Mouse (Mus musculus) lung, embryonic 14.5 days (tissue): ENCODE measurements around the gene Olfm2. TPM values are rescaled to one million over a fixed set of nuclear protein-coding genes. Genes with fewer than 3 reads are reported as not detected.

Experiments used
- ATAC-seq: fragments of 200-750 bp; cut with Nextera tagmentation; 2 replicates; pipeline ENCODE4 v1.8.0; 2017; ENCODE audit warnings: mild to moderate bottlenecking, moderate TSS enrichment, moderate library complexity; ENCODE audit not compliant: insufficient read depth
- DNase-seq: peaks from one replicate; pipeline ENCODE4 v3.0.0-alpha.2; 2015
- H3K27ac ChIP-seq: fragments of 300-500 bp; sonication (generic); 2 replicates; pipeline ENCODE4 v1.5.1; 2014; ENCODE audit warnings: low read depth, mild to moderate bottlenecking, moderate library complexity
- H3K27me3 ChIP-seq: fragments of 300-500 bp; sonication (generic); 2 replicates; pipeline ENCODE4 v1.6.1; 2014; ENCODE audit warnings: low read length, control low read depth; ENCODE audit not compliant: insufficient read depth
- H3K36me3 ChIP-seq: fragments of 300-500 bp; sonication (generic); 2 replicates; pipeline ENCODE4 v1.6.1; 2014; ENCODE audit warnings: control low read depth; ENCODE audit not compliant: insufficient read depth
- H3K4me1 ChIP-seq: fragments of 300-500 bp; sonication (generic); 2 replicates; pipeline ENCODE4 v1.6.1; 2014; ENCODE audit warnings: antibody characterized with exemption, control low read depth; ENCODE audit not compliant: insufficient read depth
- H3K4me2 ChIP-seq: fragments of 300-500 bp; sonication (generic); 2 replicates; pipeline ENCODE4 v1.6.1; 2014; ENCODE audit warnings: mild to moderate bottlenecking
- H3K4me3 ChIP-seq: fragments of 300-500 bp; sonication (generic); 2 replicates; pipeline ENCODE4 v1.5.1; 2014; ENCODE audit warnings: low read depth, low read length
- H3K9ac ChIP-seq: fragments of 300-500 bp; sonication (generic); 2 replicates; pipeline ENCODE4 v1.6.1; 2014
- H3K9me3 ChIP-seq: fragments of 300-500 bp; sonication (generic); 2 replicates; pipeline ENCODE4 v1.6.1; 2016; ENCODE audit warnings: low read depth, low read length, control low read depth
- CTCF ChIP-seq: IDR thresholded peaks from 2 replicates; pipeline ENCODE4 v1.5.1; 2016; ENCODE audit warnings: antibody characterized with exemption, low read depth
- WGBS: fragments of 180-500 bp; shearing (Covaris S2); extraction: QIAGEN DNeasy Blood & Tissue Kit; methylation state at CpG from one replicate; pipeline ENCODE4 v1.1.7; 2014; 5-methylcytosine and 5-hydroxymethylcytosine counted together
- polyA plus RNA-seq: library from polyadenylated mRNA; unstranded; fragments of >200 nt; fragmentation: Nextera tagmentation; extraction: Ambion mirVana; gene quantifications from 2 replicates; pipeline ENCODE4 v1.2.1, GENCODE M21; 2014

Gene Olfm2
- polyA plus RNA-seq, 1 experiment from 2014 or later = 1.7 TPM

GRCm38 (mm10) chr9:20713478-20713987 is 32.6 kb downstream of the Olfm2 start:
- no peaks in the 10 kb centered on the region for H3K36me3 ChIP-seq
- DNase-seq = no peak
- H3K27me3 ChIP-seq = no peaks in the 10 kb centered on the region
- WGBS = 29% methylated on average over 11 of the region's 11 CpGs
- H3K27ac ChIP-seq = no peak overlapping the region
- H3K4me3 ChIP-seq = no peak overlapping the region
- no peaks in the 10 kb centered on the region for H3K4me1 ChIP-seq
- H3K9ac ChIP-seq = no peak overlapping the region
- no peak for TF ChIP-seq CTCF
- no peak overlapping the region for H3K4me2 ChIP-seq
- H3K9me3 ChIP-seq = no peaks in the 10 kb centered on the region
- no peak for ATAC-seq

GRCm38 (mm10) chr9:20712934-20713477 is 33.1 kb downstream of the Olfm2 start:
- ATAC-seq (no peak), DNase-seq (no peak)
- no peak overlapping the region for H3K27ac ChIP-seq
- no peaks in the 10 kb centered on the region for H3K27me3 ChIP-seq
- H3K4me2 ChIP-seq = no peak overlapping the region
- H3K36me3 ChIP-seq = no peaks in the 10 kb centered on the region
- H3K9me3 ChIP-seq = no peaks in the 10 kb centered on the region
- H3K9ac ChIP-seq = no peak overlapping the region
- TF ChIP-seq CTCF = no peak
- WGBS = 68% methylated on average over 5 of the region's 5 CpGs
- no peaks in the 10 kb centered on the region for H3K4me1 ChIP-seq
- no peak overlapping the region for H3K4me3 ChIP-seq

DNA sequence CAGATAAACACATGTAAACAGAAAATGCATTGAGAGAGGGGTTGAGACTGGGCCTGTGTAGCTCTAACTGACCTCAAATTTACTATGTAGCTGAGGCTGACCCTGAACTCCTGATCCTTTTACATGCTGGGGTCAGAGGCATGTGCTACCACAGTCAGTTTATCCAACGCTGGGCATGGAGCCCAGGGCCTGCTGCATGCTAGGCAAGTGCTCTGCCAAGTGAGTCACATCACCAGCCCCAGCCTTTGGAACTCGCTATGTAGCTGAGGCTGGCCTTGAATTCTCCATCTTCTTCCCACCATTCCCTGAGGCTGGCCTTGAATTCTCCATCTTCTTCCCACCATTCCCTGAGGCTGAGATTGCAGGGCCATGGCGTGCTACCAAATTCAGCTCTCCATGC is 35.7 kb downstream of the Olfm2 start:
- H3K4me3 ChIP-seq = no peak overlapping the region
- no peaks in the 10 kb centered on the region for H3K4me1 ChIP-seq
- ATAC-seq (no peak), DNase-seq (no peak)
- WGBS = 64% methylated on average over 3 of the region's 3 CpGs
- TF ChIP-seq CTCF = no peak
- no peak overlapping the region for H3K27ac ChIP-seq
- H3K36me3 ChIP-seq = no peaks in the 10 kb centered on the region
- H3K4me2 ChIP-seq = no peak overlapping the region
- no peaks in the 10 kb centered on the region for H3K9me3 ChIP-seq
- H3K27me3 ChIP-seq = no peaks in the 10 kb centered on the region
- H3K9ac ChIP-seq = no peak overlapping the region

- H3K36me3 ChIP-seq = no peaks in the 10 kb centered on the region
- TF ChIP-seq CTCF = no peak
- ATAC-seq = no peak
- H3K4me3 ChIP-seq = no peak overlapping the region
- H3K4me1 ChIP-seq = no peaks in the 10 kb centered on the region
- DNase-seq = no peak
- H3K9me3 ChIP-seq = no peaks in the 10 kb centered on the region
- WGBS = 19% methylated on average over 4 of the region's 4 CpGs
- no peak overlapping the region for H3K27ac ChIP-seq
- no peak overlapping the region for H3K9ac ChIP-seq
- H3K4me2 ChIP-seq = no peak overlapping the region
- no peaks in the 10 kb centered on the region for H3K27me3 ChIP-seq
Measured at GRCm38 (mm10) chr9:20705981-20706380, 40.2 kb downstream of the Olfm2 start.

DNA sequence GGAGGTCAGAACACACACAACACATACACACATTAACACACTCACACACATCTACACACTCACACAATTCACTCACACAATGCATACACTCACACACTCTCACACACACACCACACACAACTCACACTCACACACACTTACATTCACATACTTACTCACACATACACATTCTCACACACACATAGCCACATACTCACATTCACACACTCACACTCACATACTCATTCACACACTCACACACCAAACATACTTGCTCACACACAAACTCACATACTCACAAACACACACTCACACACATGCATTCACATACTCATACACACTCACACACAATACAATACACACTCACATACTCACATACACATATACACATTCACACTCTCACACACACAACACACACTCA is 40.7 kb downstream of the Olfm2 start:
- TF ChIP-seq CTCF = no peak
- H3K4me3 ChIP-seq = no peak overlapping the region
- no peaks in the 10 kb centered on the region for H3K9me3 ChIP-seq
- DNase-seq = no peak
- no peak overlapping the region for H3K27ac ChIP-seq
- ATAC-seq = no peak
- no peak overlapping the region for H3K4me2 ChIP-seq
- H3K27me3 ChIP-seq = no peaks in the 10 kb centered on the region
- no peaks in the 10 kb centered on the region for H3K4me1 ChIP-seq
- H3K36me3 ChIP-seq = no peaks in the 10 kb centered on the region
- H3K9ac ChIP-seq = no peak overlapping the region

GRCm38 (mm10) chr9:20703832-20704380 is 42.2 kb downstream of the Olfm2 start:
- no peaks in the 10 kb centered on the region for H3K9me3 ChIP-seq
- no peak overlapping the region for H3K9ac ChIP-seq
- ATAC-seq = no peak
- no peak for DNase-seq
- H3K27ac ChIP-seq = no peak overlapping the region
- H3K4me1 ChIP-seq = no peaks in the 10 kb centered on the region
- no peak for TF ChIP-seq CTCF
- no peaks in the 10 kb centered on the region for H3K36me3 ChIP-seq
- no peaks in the 10 kb centered on the region for H3K27me3 ChIP-seq
- no peak overlapping the region for H3K4me2 ChIP-seq
- H3K4me3 ChIP-seq = no peak overlapping the region
- WGBS = 66% methylated on average over 8 of the region's 8 CpGs

GRCm38 (mm10) chr9:20697466-20697865 is 48.7 kb downstream of the Olfm2 start:
- H3K9me3 ChIP-seq = no peaks in the 10 kb centered on the region
- no peak for ATAC-seq
- H3K4me3 ChIP-seq = no peak overlapping the region
- H3K4me2 ChIP-seq = no peak overlapping the region
- no peak overlapping the region for H3K27ac ChIP-seq
- H3K27me3 ChIP-seq = peaks cover 12% of the 10 kb centered on the region; the same call in 1 of the 2 replicates
- no peaks in the 10 kb centered on the region for H3K36me3 ChIP-seq
- DNase-seq = no peak
- H3K9ac ChIP-seq = no peak overlapping the region
- no peak for TF ChIP-seq CTCF
- no peaks in the 10 kb centered on the region for H3K4me1 ChIP-seq
- WGBS = 30% methylated on average over 8 of the region's 8 CpGs
